Mouse (Mus musculus): ENCODE data around the gene Nek1.

- TF ChIP-seq CTCF (IDR thresholded peaks at IDR 0.05; ENCODE audit: low read depth) (no peak), EP300 (optimal IDR thresholded peaks at IDR 0.05) (no peak)
These were observed 38.5 kb upstream of the Nek1 start for GRCm38 (mm10) chr8:60954281-60955014.

Data from stomach, postnatal 0 days (tissue).